Mouse (Mus musculus): Measurements from ENCODE around the gene Olfr1208. TPM values are rescaled to one million over a fixed set of nuclear protein-coding genes. Genes with fewer than 3 reads are reported as not detected.

Olfr1208 gene
- not detected for total RNA-seq (2021)

- no peak for DNase-seq (ENCODE audit: extremely low spot score in 1 of 2, low spot score in 1 of 2)
Observed at GRCm38 (mm10) chr2:88902211-88902610, at the start of gene Olfr1208. Gene Olfr1208 (minus strand): TSS chr2:88902311.

GRCm38 (mm10) chr2:88938011-88938410 is 35.9 kb upstream of the Olfr1208 start, which contains the start of gene Olfr1211:
Gene Olfr1211 (minus strand): TSS chr2:88938111.
- DNase-seq (ENCODE audit: extremely low spot score in 1 of 2, low spot score in 1 of 2): no peak

DNA sequence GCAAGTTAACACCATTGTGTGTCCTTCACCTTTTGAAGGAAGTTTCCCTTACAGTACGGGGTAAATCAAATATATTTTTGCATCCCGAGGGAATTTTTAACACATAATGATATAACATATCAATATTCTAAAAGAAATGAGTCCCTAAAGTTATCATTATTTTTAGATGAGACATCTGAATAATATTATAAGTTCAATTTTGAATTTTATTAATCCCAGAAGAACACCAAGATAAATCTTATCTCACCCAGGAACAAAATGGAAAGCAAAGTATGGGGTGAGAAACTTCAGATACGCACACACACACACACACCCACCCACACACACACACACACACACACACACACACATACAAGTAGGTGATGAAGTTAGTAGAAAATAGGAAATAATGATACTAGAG is 12.9 kb upstream of the Olfr1208 start, which contains the start of gene Olfr1209:
Gene Olfr1209 (minus strand): TSS at position 101 of the 400 bp plus-strand sequence.
- DNase-seq (ENCODE audit: extremely low spot score in 1 of 2, low spot score in 1 of 2): no peak

- no peak for DNase-seq (ENCODE audit: extremely low spot score in 1 of 2, low spot score in 1 of 2)
Observed at GRCm38 (mm10) chr2:88862931-88863330, 39.2 kb downstream of the Olfr1208 start, which contains the start of gene Olfr1206. Gene Olfr1206 (plus strand): TSS chr2:88863231.

- no peak for DNase-seq (ENCODE audit: extremely low spot score in 1 of 2, low spot score in 1 of 2)
Observed at GRCm38 (mm10) chr2:88848992-88849391, 53.1 kb downstream of the Olfr1208 start, which contains the start of gene Olfr1204. Gene Olfr1204 (plus strand): TSS chr2:88849292.

Other genes starting within 250 kb of the Olfr1208 start
- gene Olfr1193, start 226.7 kb downstream of the Olfr1208 start, total RNA-seq (2021): not detected
- not detected for gene Olfr1195, start 213.1 kb downstream of the Olfr1208 start, total RNA-seq (2021)
- gene Olfr1196, start 197.7 kb downstream of the Olfr1208 start, total RNA-seq (2021): not detected
- not detected for gene Olfr1197, start 169.9 kb downstream of the Olfr1208 start, total RNA-seq (2021)
- not detected for gene Olfr1198, start 150.9 kb downstream of the Olfr1208 start, total RNA-seq (2021)
- not detected for gene Olfr1199, start 141.8 kb downstream of the Olfr1208 start, total RNA-seq (2021)
- gene Olfr1200, start 131.8 kb downstream of the Olfr1208 start, total RNA-seq (2021): not detected
- gene Olfr1201, start 109.3 kb downstream of the Olfr1208 start, total RNA-seq (2021): not detected
- not detected for gene Olfr1202, start 87.8 kb downstream of the Olfr1208 start, total RNA-seq (2021)
- gene Olfr1205, start 72.6 kb downstream of the Olfr1208 start, total RNA-seq (2021): not detected
- gene Olfr1204, start 53.0 kb downstream of the Olfr1208 start, total RNA-seq (2021): not detected
- gene Olfr1206, start 39.1 kb downstream of the Olfr1208 start, total RNA-seq (2021): not detected
- not detected for gene Olfr1209, start 12.8 kb upstream of the Olfr1208 start, total RNA-seq (2021)
- gene Olfr1211, start 35.8 kb upstream of the Olfr1208 start, total RNA-seq (2021): not detected
- not detected for gene Olfr1212, start 51.7 kb upstream of the Olfr1208 start, total RNA-seq (2021)
- not detected for gene Gm13762, start 78.0 kb upstream of the Olfr1208 start, total RNA-seq (2021)
- gene Olfr1214, start 90.3 kb upstream of the Olfr1208 start, total RNA-seq (2021): not detected
- gene Olfr1215, start 104.7 kb upstream of the Olfr1208 start, total RNA-seq (2021): not detected
- gene Olfr1216, start 116.0 kb upstream of the Olfr1208 start, total RNA-seq (2021): not detected
- not detected for gene Olfr1217, start 129.8 kb upstream of the Olfr1208 start, total RNA-seq (2021)
- gene Olfr1218, start 158.9 kb upstream of the Olfr1208 start, total RNA-seq (2021): not detected
- gene Olfr1219, start 181.2 kb upstream of the Olfr1208 start, total RNA-seq (2021): not detected
- not detected for gene Olfr1220, start 204.5 kb upstream of the Olfr1208 start, total RNA-seq (2021)
- gene Olfr1221, start 215.0 kb upstream of the Olfr1208 start, total RNA-seq (2021): not detected
- not detected for gene Olfr1222, start 230.7 kb upstream of the Olfr1208 start, total RNA-seq (2021)
- gene Olfr1223, start 249.2 kb upstream of the Olfr1208 start, total RNA-seq (2021): not detected

Measured in layer of hippocampus, postnatal 25 days (tissue).